Mouse (Mus musculus): ENCODE measurements around the gene Eno3.

GRCm38 (mm10) chr11:70658942-70659341 lies 1.9 kb downstream of the Eno3 start:
- no peak for TF ChIP-seq CTCF (IDR thresholded peaks at IDR 0.05)
- TF ChIP-seq POLR2A (IDR thresholded peaks at IDR 0.05; ENCODE audit: insufficient read depth, low read depth, low read length): no peak
- TF ChIP-seq EP300 (IDR thresholded peaks at IDR 0.05; ENCODE audit: insufficient read depth, low read depth, low read length): no peak
